Mouse (Mus musculus): ENCODE data around the gene Agtrap. TPM values are rescaled to one million over a fixed set of nuclear protein-coding genes. Genes with fewer than 3 reads are reported as not detected.
A peak's percentile ranks its signal among the peaks of the same experiment; 100 is the strongest.

Gene Agtrap
- polyA plus RNA-seq (2014; fragmentation: Nextera tagmentation; extraction: Ambion mirVana): 8.8 and 10.9 TPM in 2 replicates

- peak within 1 kb of the TSS; percentile 62 for H3K9ac ChIP-seq (ENCODE audit: low read depth, low read length)
- H3K9me3 ChIP-seq (ENCODE audit: control insufficient read depth, low read length): no peaks in the 10 kb centered on the region
- H3K27ac ChIP-seq (ENCODE audit: low read depth, low read length): 0 out of 2 replicates have a peak within 1 kb of the TSS, but pooled peaks have one; percentile 32
These were observed at the start of gene Agtrap for GRCm38 (mm10) chr4:148087907-148088527. Gene Agtrap, minus strand, starts transcription at chr4:148088031.

GRCm38 (mm10) chr4:148137503-148137902 lies 49.7 kb upstream of the Agtrap start:
- Histone ChIP-seq H3K4me3 (ENCODE audit: low read depth, low read length) (no peak overlapping the region), H3K27me3 (ENCODE audit: control insufficient read depth, insufficient read depth, low read length) (peaks cover 7% of the 10 kb centered on the region; the same call in 1 of the 2 replicates), H3K27ac (ENCODE audit: low read depth, low read length) (peak overlapping the region; percentile 24; the same call in 1 of the 2 replicates), H3K4me1 (replicated peaks; ENCODE audit: control insufficient read depth, insufficient read depth, low read length) (peaks cover 7% of the 10 kb centered on the region; the same call in 1 of the 2 replicates), H3K4me2 (replicated peaks; ENCODE audit: low read depth, low read length) (no peak overlapping the region), H3K36me3 (ENCODE audit: control insufficient read depth, insufficient read depth, low read length) (no peaks in the 10 kb centered on the region), H3K9ac (ENCODE audit: low read depth, low read length) (no peak overlapping the region), H3K9me3 (ENCODE audit: control insufficient read depth, low read length) (no peaks in the 10 kb centered on the region)
- 75% methylated on average over 8 of the region's 8 CpGs for WGBS
- ATAC-seq (ENCODE audit: low FRiP score) (no peak), DNase-seq (ENCODE audit: low spot score) (no peak)

More at GRCm38 (mm10) chr4:148087907-148088527, at the start of gene Agtrap:
- WGBS: 5% methylated on average over 34 of the region's 34 CpGs
- DNase-seq (ENCODE audit: low spot score): peak; percentile 92
- Histone ChIP-seq H3K36me3 (ENCODE audit: control insufficient read depth, insufficient read depth, low read length) (no peaks in the 10 kb centered on the region), H3K4me2 (replicated peaks; ENCODE audit: low read depth, low read length) (peak within 1 kb of the TSS; percentile 65), H3K27me3 (ENCODE audit: control insufficient read depth, insufficient read depth, low read length) (no peaks in the 10 kb centered on the region), H3K4me1 (replicated peaks; ENCODE audit: control insufficient read depth, insufficient read depth, low read length) (peaks cover 5% of the 10 kb centered on the region), H3K4me3 (ENCODE audit: low read depth, low read length) (peak within 1 kb of the TSS; percentile 49)
- peak; percentile 91 for ATAC-seq (ENCODE audit: low FRiP score)

GRCm38 (mm10) chr4:148134988-148135387 lies 47.2 kb upstream of the Agtrap start:
- H3K27ac ChIP-seq (ENCODE audit: low read depth, low read length): no peak overlapping the region
- DNase-seq (ENCODE audit: low spot score) (no peak), ATAC-seq (ENCODE audit: low FRiP score) (no peak)
- WGBS: 79% methylated on average over 8 of the region's 8 CpGs
- H3K27me3 ChIP-seq (ENCODE audit: control insufficient read depth, insufficient read depth, low read length): peaks cover 7% of the 10 kb centered on the region; the same call in 1 of the 2 replicates
- H3K4me1 ChIP-seq (replicated peaks; ENCODE audit: control insufficient read depth, insufficient read depth, low read length): peaks cover 11% of the 10 kb centered on the region; the same call in 1 of the 2 replicates
- no peak overlapping the region for H3K9ac ChIP-seq (ENCODE audit: low read depth, low read length)
- H3K4me3 ChIP-seq (ENCODE audit: low read depth, low read length): no peak overlapping the region
- no peaks in the 10 kb centered on the region for H3K36me3 ChIP-seq (ENCODE audit: control insufficient read depth, insufficient read depth, low read length)
- H3K4me2 ChIP-seq (replicated peaks; ENCODE audit: low read depth, low read length): no peak overlapping the region
- H3K9me3 ChIP-seq (ENCODE audit: control insufficient read depth, low read length): no peaks in the 10 kb centered on the region

- H3K36me3 ChIP-seq (ENCODE audit: control insufficient read depth, insufficient read depth, low read length): no peaks in the 10 kb centered on the region
- H3K9me3 ChIP-seq (ENCODE audit: control insufficient read depth, low read length): no peaks in the 10 kb centered on the region
- peak overlapping the region; percentile 96 for H3K9ac ChIP-seq (ENCODE audit: low read depth, low read length)
- H3K27ac ChIP-seq (ENCODE audit: low read depth, low read length): peak overlapping the region; percentile 99
- H3K27me3 ChIP-seq (ENCODE audit: control insufficient read depth, insufficient read depth, low read length): no peaks in the 10 kb centered on the region; the same call in 1 of the 2 replicates
- WGBS: under 1% methylated on average over 21 of the region's 21 CpGs
- ATAC-seq (ENCODE audit: low FRiP score) (peak; percentile 75), DNase-seq (ENCODE audit: low spot score) (peak; percentile 78)
- H3K4me2 ChIP-seq (replicated peaks; ENCODE audit: low read depth, low read length): peak overlapping the region; percentile 88
- peaks cover 3% of the 10 kb centered on the region; the same call in 1 of the 2 replicates for H3K4me1 ChIP-seq (replicated peaks; ENCODE audit: control insufficient read depth, insufficient read depth, low read length)
- H3K4me3 ChIP-seq (ENCODE audit: low read depth, low read length): peak overlapping the region; percentile 70
These were observed 43.8 kb upstream of the Agtrap start for GRCm38 (mm10) chr4:148131497-148132081.

- Histone ChIP-seq H3K9me3 (ENCODE audit: control insufficient read depth, low read length) (no peaks in the 10 kb centered on the region), H3K27me3 (ENCODE audit: control insufficient read depth, insufficient read depth, low read length) (no peaks in the 10 kb centered on the region; the same call in 1 of the 2 replicates), H3K36me3 (ENCODE audit: control insufficient read depth, insufficient read depth, low read length) (no peaks in the 10 kb centered on the region), H3K4me3 (ENCODE audit: low read depth, low read length) (peak within 1 kb of the TSS; percentile 70), H3K27ac (ENCODE audit: low read depth, low read length) (peak within 1 kb of the TSS; percentile 99), H3K9ac (ENCODE audit: low read depth, low read length) (peak within 1 kb of the TSS; percentile 96), H3K4me2 (replicated peaks; ENCODE audit: low read depth, low read length) (peak within 1 kb of the TSS; percentile 88), H3K4me1 (replicated peaks; ENCODE audit: control insufficient read depth, insufficient read depth, low read length) (peaks cover 3% of the 10 kb centered on the region; the same call in 1 of the 2 replicates)
- DNase-seq (ENCODE audit: low spot score) (peak; percentile 86), ATAC-seq (ENCODE audit: low FRiP score) (peak; percentile 87)
- WGBS: 0% methylated on average over 63 of the region's 87 CpGs
These were observed 43.0 kb upstream of the Agtrap start, which contains the start of gene Draxin for GRCm38 (mm10) chr4:148130561-148131413. Gene Draxin, minus strand, starts transcription at chr4:148130698.

- Histone ChIP-seq H3K4me2 (replicated peaks; ENCODE audit: low read depth, low read length) (peak within 1 kb of the TSS; percentile 88), H3K4me1 (replicated peaks; ENCODE audit: control insufficient read depth, insufficient read depth, low read length) (peaks cover 3% of the 10 kb centered on the region; the same call in 1 of the 2 replicates), H3K27me3 (ENCODE audit: control insufficient read depth, insufficient read depth, low read length) (no peaks in the 10 kb centered on the region; the same call in 1 of the 2 replicates), H3K36me3 (ENCODE audit: control insufficient read depth, insufficient read depth, low read length) (no peaks in the 10 kb centered on the region), H3K9me3 (ENCODE audit: control insufficient read depth, low read length) (no peaks in the 10 kb centered on the region), H3K9ac (ENCODE audit: low read depth, low read length) (peak within 1 kb of the TSS; percentile 96), H3K4me3 (ENCODE audit: low read depth, low read length) (peak within 1 kb of the TSS; percentile 70), H3K27ac (ENCODE audit: low read depth, low read length) (peak within 1 kb of the TSS; percentile 99)
- no peak for DNase-seq (ENCODE audit: low spot score)
- WGBS: under 1% methylated on average over 18 of the region's 18 CpGs
- ATAC-seq (ENCODE audit: low FRiP score): no peak
These were observed 42.3 kb upstream of the Agtrap start, which contains the start of gene Mad2l2 for GRCm38 (mm10) chr4:148130133-148130532. Gene Mad2l2, plus strand, starts transcription at chr4:148130384.

- H3K4me2 ChIP-seq (replicated peaks; ENCODE audit: low read depth, low read length): peak overlapping the region; percentile 88
- ATAC-seq (ENCODE audit: low FRiP score) (no peak), DNase-seq (ENCODE audit: low spot score) (no peak)
- H3K27me3 ChIP-seq (ENCODE audit: control insufficient read depth, insufficient read depth, low read length): no peaks in the 10 kb centered on the region; the same call in 1 of the 2 replicates
- peak overlapping the region; percentile 99; the same call in 1 of the 2 replicates for H3K27ac ChIP-seq (ENCODE audit: low read depth, low read length)
- peak overlapping the region; percentile 96 for H3K9ac ChIP-seq (ENCODE audit: low read depth, low read length)
- peaks cover 3% of the 10 kb centered on the region; the same call in 1 of the 2 replicates for H3K4me1 ChIP-seq (replicated peaks; ENCODE audit: control insufficient read depth, insufficient read depth, low read length)
- 77% methylated on average over 2 of the region's 2 CpGs for WGBS
- H3K36me3 ChIP-seq (ENCODE audit: control insufficient read depth, insufficient read depth, low read length): no peaks in the 10 kb centered on the region
- peak overlapping the region; percentile 70 for H3K4me3 ChIP-seq (ENCODE audit: low read depth, low read length)
- no peaks in the 10 kb centered on the region for H3K9me3 ChIP-seq (ENCODE audit: control insufficient read depth, low read length)
These were observed 40.8 kb upstream of the Agtrap start for GRCm38 (mm10) chr4:148128672-148129071.

GRCm38 (mm10) chr4:148128241-148128640 lies 40.4 kb upstream of the Agtrap start:
- peak overlapping the region; percentile 88 for H3K4me2 ChIP-seq (replicated peaks; ENCODE audit: low read depth, low read length)
- ATAC-seq (ENCODE audit: low FRiP score): no peak
- H3K27me3 ChIP-seq (ENCODE audit: control insufficient read depth, insufficient read depth, low read length): no peaks in the 10 kb centered on the region; the same call in 1 of the 2 replicates

More at GRCm38 (mm10) chr4:148128241-148128640, 40.4 kb upstream of the Agtrap start:
- WGBS: 50% methylated on average over 1 of the region's 1 CpGs
- Histone ChIP-seq H3K27ac (ENCODE audit: low read depth, low read length) (peak overlapping the region; percentile 99; the same call in 1 of the 2 replicates), H3K36me3 (ENCODE audit: control insufficient read depth, insufficient read depth, low read length) (no peaks in the 10 kb centered on the region), H3K9me3 (ENCODE audit: control insufficient read depth, low read length) (no peaks in the 10 kb centered on the region), H3K9ac (ENCODE audit: low read depth, low read length) (peak overlapping the region; percentile 21; the same call in 1 of the 2 replicates), H3K4me3 (ENCODE audit: low read depth, low read length) (peak overlapping the region; percentile 70), H3K4me1 (replicated peaks; ENCODE audit: control insufficient read depth, insufficient read depth, low read length) (peaks cover 3% of the 10 kb centered on the region; the same call in 1 of the 2 replicates)
- DNase-seq (ENCODE audit: low spot score): no peak

All from hindbrain, embryonic 11.5 days (tissue).